Mouse (Mus musculus) liver, adult 2 months (tissue): Measurements from ENCODE around the gene Rap1a.

Experiments
- CTCF ChIP-seq: fragments of 200-500 bp; IDR thresholded peaks from 2 replicates; pipeline ENCODE4 v1.5.1; 2011; ENCODE audit warnings: low read depth, low read length, control low read depth
- POLR2A ChIP-seq: fragments of 200-500 bp; IDR thresholded peaks from 2 replicates; pipeline ENCODE4 v1.6.1; 2011; ENCODE audit warnings: low read length, control low read depth; ENCODE audit not compliant: insufficient read depth; ENCODE audit errors: extremely low read depth

- TF ChIP-seq POLR2A = no peak
- no peak for TF ChIP-seq CTCF
Measured at GRCm38 (mm10) chr3:105758658-105759057, 42.5 kb downstream of the Rap1a start.
